Mouse (Mus musculus) liver, embryonic 16.5 days (tissue): ENCODE measurements at regions not wholly inside any gene's neighbourhood (a gene's known extent, or its start where the extent isn't known, plus 50 kb on each side); places are given as distances from the start of the nearest gene placed in this dataset.

ENCODE experiments used
- ATAC-seq: fragments of 200-750 bp; cut with Nextera tagmentation; 2 replicates; pipeline ENCODE4 v1.8.0; 2017; ENCODE audit warnings: low read depth, mild to moderate bottlenecking, moderate number of reproducible peaks, moderate library complexity
- H3K27ac ChIP-seq: fragments of 300-500 bp; sonication (generic); 2 replicates; pipeline ENCODE4 v1.5.1; 2014; ENCODE audit warnings: mild to moderate bottlenecking, low read length
- H3K27me3 ChIP-seq: fragments of 300-500 bp; sonication (generic); 2 replicates; pipeline ENCODE4 v1.6.1; 2014; ENCODE audit warnings: low read depth, low read length, mixed read lengths; ENCODE audit not compliant: control insufficient read depth, insufficient read depth
- H3K36me3 ChIP-seq: fragments of 300-500 bp; sonication (generic); 2 replicates; pipeline ENCODE4 v1.6.1; 2014; ENCODE audit warnings: mild to moderate bottlenecking; ENCODE audit not compliant: control insufficient read depth, insufficient read depth
- H3K4me1 ChIP-seq: fragments of 300-500 bp; sonication (generic); 2 replicates; pipeline ENCODE4 v1.6.1; 2014; ENCODE audit warnings: low read depth, low read length, mixed read lengths; ENCODE audit not compliant: control insufficient read depth
- H3K4me2 ChIP-seq: fragments of 300-500 bp; sonication (generic); 2 replicates; pipeline ENCODE4 v1.6.1; 2014; ENCODE audit warnings: low read depth, low read length, mixed read lengths
- H3K4me3 ChIP-seq: fragments of 300-500 bp; sonication (generic); 2 replicates; pipeline ENCODE4 v1.5.1; 2014; ENCODE audit warnings: low read depth, mild to moderate bottlenecking, low read length
- H3K9ac ChIP-seq: fragments of 300-500 bp; sonication (generic); 2 replicates; pipeline ENCODE4 v1.6.1; 2014; ENCODE audit warnings: low read depth, low read length
- H3K9me3 ChIP-seq: fragments of 300-500 bp; sonication (generic); replicated peaks from 2 replicates; pipeline ENCODE4 v1.6.1; 2016; ENCODE audit warnings: low read length; ENCODE audit not compliant: control insufficient read depth
- WGBS: fragments of 180-500 bp; shearing (Covaris S2); extraction: QIAGEN DNeasy Blood & Tissue Kit; methylation state at CpG from one replicate; pipeline ENCODE4 v1.1.7; 2014; ENCODE audit not compliant: insufficient replicate concordance; 5-methylcytosine and 5-hydroxymethylcytosine counted together

GRCm38 (mm10) chr10:117543696-117543950 lies 85.7 kb upstream of the Cpm start:
- H3K4me3 ChIP-seq: no peak overlapping the region
- no peaks in the 10 kb centered on the region for H3K9me3 ChIP-seq
- H3K9ac ChIP-seq: no peak overlapping the region
- ATAC-seq: no peak
- H3K4me2 ChIP-seq: no peak overlapping the region
- H3K4me1 ChIP-seq: no peaks in the 10 kb centered on the region
- no peak overlapping the region for H3K27ac ChIP-seq
- H3K36me3 ChIP-seq: no peaks in the 10 kb centered on the region
- WGBS: 76% methylated on average over 6 of the region's 6 CpGs
- no peaks in the 10 kb centered on the region for H3K27me3 ChIP-seq

GRCm38 (mm10) chr10:117542886-117543695 lies 86.2 kb upstream of the Cpm start:
- Histone ChIP-seq H3K9ac (no peak overlapping the region), H3K9me3 (no peaks in the 10 kb centered on the region), H3K36me3 (no peaks in the 10 kb centered on the region), H3K4me2 (no peak overlapping the region), H3K4me1 (no peaks in the 10 kb centered on the region), H3K4me3 (no peak overlapping the region), H3K27ac (no peak overlapping the region), H3K27me3 (no peaks in the 10 kb centered on the region)
- no peak for ATAC-seq
- 47% methylated on average over 5 of the region's 5 CpGs for WGBS

- Histone ChIP-seq H3K9ac (no peak overlapping the region), H3K27me3 (no peaks in the 10 kb centered on the region), H3K9me3 (no peaks in the 10 kb centered on the region)
Observed at GRCm38 (mm10) chr10:117542351-117542750, 86.9 kb upstream of the Cpm start.

GRCm38 (mm10) chr10:117541487-117541886 lies 87.8 kb upstream of the Cpm start:
- H3K4me3 ChIP-seq: no peak overlapping the region
- no peak overlapping the region for H3K27ac ChIP-seq
- H3K36me3 ChIP-seq: no peaks in the 10 kb centered on the region
- H3K9me3 ChIP-seq: no peaks in the 10 kb centered on the region
- no peaks in the 10 kb centered on the region for H3K27me3 ChIP-seq
- 41% methylated on average over 2 of the region's 2 CpGs for WGBS
- no peak overlapping the region for H3K9ac ChIP-seq
- no peak for ATAC-seq
- no peaks in the 10 kb centered on the region for H3K4me1 ChIP-seq
- H3K4me2 ChIP-seq: no peak overlapping the region

More at GRCm38 (mm10) chr10:117542351-117542750, 86.9 kb upstream of the Cpm start:
- Histone ChIP-seq H3K27ac (no peak overlapping the region), H3K4me1 (no peaks in the 10 kb centered on the region), H3K36me3 (no peaks in the 10 kb centered on the region), H3K4me3 (no peak overlapping the region), H3K4me2 (no peak overlapping the region)
- ATAC-seq: no peak
- WGBS: 67% methylated on average over 5 of the region's 5 CpGs

- Histone ChIP-seq H3K4me2 (no peak overlapping the region), H3K9ac (no peak overlapping the region), H3K27ac (no peak overlapping the region), H3K9me3 (no peaks in the 10 kb centered on the region), H3K4me3 (no peak overlapping the region), H3K4me1 (no peaks in the 10 kb centered on the region), H3K27me3 (no peaks in the 10 kb centered on the region), H3K36me3 (no peaks in the 10 kb centered on the region)
- ATAC-seq: no peak
- WGBS: 54% methylated on average over 2 of the region's 2 CpGs
Observed at GRCm38 (mm10) chr10:117540747-117541398, 88.4 kb upstream of the Cpm start.

GRCm38 (mm10) chr10:117540112-117540594 lies 89.1 kb upstream of the Cpm start:
- Histone ChIP-seq H3K4me1 (no peaks in the 10 kb centered on the region), H3K4me3 (no peak overlapping the region), H3K4me2 (no peak overlapping the region), H3K36me3 (no peaks in the 10 kb centered on the region), H3K27ac (no peak overlapping the region), H3K9me3 (no peaks in the 10 kb centered on the region), H3K27me3 (no peaks in the 10 kb centered on the region), H3K9ac (no peak overlapping the region)
- 55% methylated on average over 2 of the region's 2 CpGs for WGBS
- no peak for ATAC-seq

GRCm38 (mm10) chr10:117539532-117539931 lies 89.8 kb upstream of the Cpm start:
- Histone ChIP-seq H3K9me3 (no peaks in the 10 kb centered on the region), H3K36me3 (no peaks in the 10 kb centered on the region), H3K27ac (no peak overlapping the region), H3K4me3 (no peak overlapping the region), H3K27me3 (no peaks in the 10 kb centered on the region), H3K4me1 (no peaks in the 10 kb centered on the region), H3K4me2 (no peak overlapping the region), H3K9ac (no peak overlapping the region)
- ATAC-seq: no peak
- WGBS: 68% methylated on average over 1 of the region's 1 CpGs

GRCm38 (mm10) chr10:117538725-117539124 lies 90.6 kb upstream of the Cpm start:
- H3K4me3 ChIP-seq: no peak overlapping the region
- no peaks in the 10 kb centered on the region for H3K4me1 ChIP-seq
- H3K27me3 ChIP-seq: no peaks in the 10 kb centered on the region
- H3K4me2 ChIP-seq: no peak overlapping the region
- no peaks in the 10 kb centered on the region for H3K36me3 ChIP-seq
- WGBS: 68% methylated on average over 5 of the region's 5 CpGs
- H3K9ac ChIP-seq: no peak overlapping the region
- H3K27ac ChIP-seq: no peak overlapping the region
- no peak for ATAC-seq
- no peaks in the 10 kb centered on the region for H3K9me3 ChIP-seq

- Histone ChIP-seq H3K27me3 (no peaks in the 10 kb centered on the region), H3K4me1 (no peaks in the 10 kb centered on the region), H3K4me2 (no peak overlapping the region), H3K36me3 (no peaks in the 10 kb centered on the region), H3K4me3 (no peak overlapping the region), H3K27ac (no peak overlapping the region), H3K9me3 (no peaks in the 10 kb centered on the region), H3K9ac (no peak overlapping the region)
- no peak for ATAC-seq
- 73% methylated on average over 15 of the region's 15 CpGs for WGBS
Observed at GRCm38 (mm10) chr10:117536769-117537599, 92.3 kb upstream of the Cpm start.
